ENCODE assay signal across 9 mouse cellular contexts in genomic region chr13:60007593-60007992, GRCm38 (mm10).
DNase-seq lines count a peak whose midpoint lies in the region; ATAC-seq lines count a peak whose summit lies in the region.
"Had no signal": no experiment of that assay in that cellular context is flagged by ENCODE, and none has a peak within 500 bp of the region (broad histone marks: within the 10 kb centered on the region; RNA-seq: fewer than 3 reads in every experiment).

No protein-coding gene starts in this region.

- H3K4me1 ChIP-seq in forebrain, embryonic 11.5 days (replicated peaks; ENCODE audit: control insufficient read depth, insufficient read depth, low read length) = no peaks in the 10 kb centered on the region; the same call in 1 of the 2 replicates
- H3K4me1 ChIP-seq: liver, embryonic 13.5 days had no signal

- no peak overlapping the region for H3K9ac ChIP-seq in forebrain, embryonic 11.5 days (ENCODE audit: low read length)
- H3K9ac ChIP-seq: liver, embryonic 13.5 days had no signal

- no peaks in the 10 kb centered on the region for H3K27me3 ChIP-seq in forebrain, embryonic 11.5 days (ENCODE audit: control insufficient read depth, insufficient read depth, low read length)
- H3K27me3 ChIP-seq: liver, embryonic 13.5 days had no signal

- no peak overlapping the region for H3K4me2 ChIP-seq in forebrain, embryonic 11.5 days (ENCODE audit: low read depth, low read length, severe bottlenecking)
- H3K4me2 ChIP-seq: liver, embryonic 13.5 days had no signal

- no peaks in the 10 kb centered on the region for H3K9me3 ChIP-seq in forebrain, embryonic 11.5 days (ENCODE audit: control insufficient read depth, low read length)
- H3K9me3 ChIP-seq: liver, embryonic 13.5 days had no signal

- ATAC-seq in megakaryocyte progenitor cell, adult 5-6 weeks (replicated peaks; ENCODE audit: poor library complexity) = no peak
- no peak for ATAC-seq in forebrain, embryonic 11.5 days (replicated peaks; ENCODE audit: low FRiP score)

- DNase-seq in adrenal gland, postnatal 10 days = peak; percentile 30
- DNase-seq in adrenal gland, adult 18-20 months (ENCODE audit: low spot score in 2 of 2) = no peak
- peak; percentile 18 for DNase-seq in MN1 (ENCODE audit: low spot score)
- DNase-seq in heart, postnatal 10 days = peak; percentile 85 to 87
- peak; percentile 70 to 78 for DNase-seq in kidney, postnatal 4 days
- DNase-seq in cerebellum, postnatal 10 days = no peak
- DNase-seq in forebrain, embryonic 11.5 days (ENCODE audit: low spot score) = no peak
- DNase-seq: liver, embryonic 13.5 days had no signal

- intact Hi-C loops in heart, postnatal 10 days (cut with DNase I) = no loop called here

- 64% methylated on average over 7 of the region's 7 CpGs for WGBS in forebrain, embryonic 11.5 days

- H3K36me3 ChIP-seq in forebrain, embryonic 11.5 days (ENCODE audit: control insufficient read depth, insufficient read depth, low read length) = no peaks in the 10 kb centered on the region
- H3K36me3 ChIP-seq: liver, embryonic 13.5 days had no signal

- H3K4me3 ChIP-seq in forebrain, embryonic 11.5 days (ENCODE audit: low read depth, low read length) = no peak overlapping the region
- H3K4me3 ChIP-seq: liver, embryonic 13.5 days had no signal

- H3K27ac ChIP-seq in forebrain, embryonic 11.5 days (ENCODE audit: low read depth, low read length) = no peak overlapping the region
- H3K27ac ChIP-seq: liver, embryonic 13.5 days had no signal

Comparison
In these comparisons a context has a peak if more than half of its experiments do, and no peak if none do; other contexts are left out.
1. DNase-seq: peak in adrenal gland, postnatal 10 days (single experiment), MN1 (single experiment), heart, postnatal 10 days (2 of 2) and kidney, postnatal 4 days (2 of 2); none in adrenal gland, adult 18-20 months (0 of 2), cerebellum, postnatal 10 days (0 of 2) and forebrain, embryonic 11.5 days (single experiment).